Mouse (Mus musculus) midbrain, embryonic 14.5 days (tissue): ENCODE results near the gene Ttc9. TPM values are rescaled to one million over a fixed set of nuclear protein-coding genes. Genes with fewer than 3 reads are reported as not detected.

Source experiments
- ATAC-seq: fragments of 200-750 bp; cut with Nextera tagmentation; 2 replicates; pipeline ENCODE4 v1.8.0; 2017; ENCODE audit warnings: moderate number of reproducible peaks, moderate library complexity; ENCODE audit not compliant: low FRiP score, low TSS enrichment
- DNase-seq: peaks from one replicate; pipeline ENCODE4 v3.0.0-alpha.2; 2015
- H3K27ac ChIP-seq: fragments of 300-500 bp; sonication (generic); replicated peaks from 2 replicates; pipeline ENCODE4 v1.5.1; 2014; ENCODE audit warnings: mild to moderate bottlenecking, low read depth, low read length, moderate library complexity
- H3K27me3 ChIP-seq: fragments of 300-500 bp; sonication (generic); 2 replicates; pipeline ENCODE4 v1.6.1; 2014; ENCODE audit warnings: low read length, control low read depth, mixed read lengths; ENCODE audit not compliant: control insufficient read depth, insufficient read depth
- H3K36me3 ChIP-seq: fragments of 300-500 bp; sonication (generic); 2 replicates; pipeline ENCODE4 v1.6.1; 2014; ENCODE audit warnings: low read length, control low read depth; ENCODE audit not compliant: control insufficient read depth, insufficient read depth
- H3K4me1 ChIP-seq: fragments of 300-500 bp; sonication (generic); 2 replicates; pipeline ENCODE4 v1.6.1; 2014; ENCODE audit warnings: mild to moderate bottlenecking, antibody characterized with exemption, low read length, control low read depth; ENCODE audit not compliant: control insufficient read depth, insufficient read depth
- H3K4me2 ChIP-seq: fragments of 300-500 bp; sonication (generic); 2 replicates; pipeline ENCODE4 v1.6.1; 2014; ENCODE audit warnings: mild to moderate bottlenecking, low read length, moderate library complexity
- H3K4me3 ChIP-seq: fragments of 300-500 bp; sonication (generic); replicated peaks from 2 replicates; pipeline ENCODE4 v1.5.1; 2014; ENCODE audit warnings: low read depth, low read length
- H3K9ac ChIP-seq: fragments of 300-500 bp; sonication (generic); replicated peaks from 2 replicates; pipeline ENCODE4 v1.6.1; 2014; ENCODE audit warnings: mild to moderate bottlenecking, low read length, moderate library complexity
- H3K9me3 ChIP-seq: fragments of 300-500 bp; sonication (generic); 2 replicates; pipeline ENCODE4 v1.6.1; 2016; ENCODE audit warnings: low read length, control low read depth, mixed read lengths; ENCODE audit not compliant: control insufficient read depth
- WGBS: fragments of 180-500 bp; shearing (Covaris S2); extraction: QIAGEN DNeasy Blood & Tissue Kit; methylation state at CpG from one replicate; pipeline ENCODE4 v1.1.7; 2014; 5-methylcytosine and 5-hydroxymethylcytosine counted together
- polyA plus RNA-seq: library from polyadenylated mRNA; unstranded; fragments of >200 nt; fragmentation: Nextera tagmentation; extraction: Ambion mirVana; gene quantifications from 2 replicates; pipeline ENCODE4 v1.2.1, GENCODE M21; 2014

The Ttc9 gene
- polyA plus RNA-seq = 10.7 and 12.6 TPM in 2 replicates

- Histone ChIP-seq H3K4me3 (peak within 1 kb of the TSS; percentile 70), H3K9ac (peak within 1 kb of the TSS; percentile 89), H3K4me2 (peak within 1 kb of the TSS; percentile 82), H3K27ac (peak within 1 kb of the TSS; percentile 94), H3K36me3 (no peaks in the 10 kb centered on the region), H3K9me3 (no peaks in the 10 kb centered on the region), H3K27me3 (no peaks in the 10 kb centered on the region), H3K4me1 (peaks cover 18% of the 10 kb centered on the region)
- ATAC-seq = peak; percentile 79
- DNase-seq = peak; percentile 83
- under 1% methylated on average over 82 of the region's 82 CpGs for WGBS
Measured at GRCm38 (mm10) chr12:81630915-81631660, at the start of gene Ttc9. Gene Ttc9, plus strand, starts transcription at chr12:81631249.

GRCm38 (mm10) chr12:81594902-81595671 is 36.0 kb upstream of the Ttc9 start, which contains the start of gene Med6:
Gene Med6, minus strand, starts transcription at chr12:81595008.
- Histone ChIP-seq H3K27ac (peak within 1 kb of the TSS; percentile 28; the same call in 1 of the 2 replicates), H3K9me3 (no peaks in the 10 kb centered on the region), H3K4me3 (peak within 1 kb of the TSS; percentile 76), H3K4me1 (peaks cover 9% of the 10 kb centered on the region), H3K27me3 (no peaks in the 10 kb centered on the region), H3K36me3 (peaks cover 9% of the 10 kb centered on the region; the same call in 1 of the 2 replicates), H3K9ac (peak within 1 kb of the TSS; percentile 57), H3K4me2 (peak within 1 kb of the TSS; percentile 86)
- peak; percentile 99 for ATAC-seq
- DNase-seq = peak; percentile 98
- WGBS = 3% methylated on average over 36 of the region's 36 CpGs

GRCm38 (mm10) chr12:81596547-81597262 is 34.3 kb upstream of the Ttc9 start:
- Histone ChIP-seq H3K36me3 (no peaks in the 10 kb centered on the region), H3K9ac (no peak overlapping the region), H3K27me3 (no peaks in the 10 kb centered on the region), H3K4me3 (no peak overlapping the region), H3K9me3 (no peaks in the 10 kb centered on the region), H3K27ac (no peak overlapping the region), H3K4me2 (no peak overlapping the region), H3K4me1 (peaks cover 9% of the 10 kb centered on the region)
- no peak for ATAC-seq
- DNase-seq = no peak
- WGBS = 79% methylated on average over 8 of the region's 8 CpGs

GRCm38 (mm10) chr12:81604995-81605784 is 25.9 kb upstream of the Ttc9 start:
- H3K27ac ChIP-seq = no peak overlapping the region
- DNase-seq (no peak), ATAC-seq (no peak)
- H3K9me3 ChIP-seq = no peaks in the 10 kb centered on the region
- H3K9ac ChIP-seq = no peak overlapping the region
- 60% methylated on average over 5 of the region's 5 CpGs for WGBS
- no peaks in the 10 kb centered on the region for H3K4me1 ChIP-seq
- no peak overlapping the region for H3K4me2 ChIP-seq
- no peak overlapping the region for H3K4me3 ChIP-seq
- H3K36me3 ChIP-seq = no peaks in the 10 kb centered on the region
- H3K27me3 ChIP-seq = no peaks in the 10 kb centered on the region

GRCm38 (mm10) chr12:81609445-81609844 is 21.6 kb upstream of the Ttc9 start:
- Histone ChIP-seq H3K4me1 (no peaks in the 10 kb centered on the region), H3K4me3 (no peak overlapping the region), H3K9me3 (no peaks in the 10 kb centered on the region), H3K36me3 (no peaks in the 10 kb centered on the region), H3K9ac (no peak overlapping the region), H3K27me3 (no peaks in the 10 kb centered on the region), H3K27ac (no peak overlapping the region), H3K4me2 (no peak overlapping the region)
- no peak for DNase-seq
- no peak for ATAC-seq

GRCm38 (mm10) chr12:81615807-81616206 is 15.2 kb upstream of the Ttc9 start:
- DNase-seq = no peak
- H3K27ac ChIP-seq = no peak overlapping the region
- no peaks in the 10 kb centered on the region for H3K4me1 ChIP-seq
- 87% methylated on average over 6 of the region's 6 CpGs for whole genome bisulfite sequencing
- H3K27me3 ChIP-seq = no peaks in the 10 kb centered on the region
- H3K9ac ChIP-seq = no peak overlapping the region
- ATAC-seq = no peak
- no peaks in the 10 kb centered on the region for H3K9me3 ChIP-seq
- H3K36me3 ChIP-seq = no peaks in the 10 kb centered on the region
- H3K4me3 ChIP-seq = no peak overlapping the region
- no peak overlapping the region for H3K4me2 ChIP-seq

- Histone ChIP-seq H3K4me1 (no peaks in the 10 kb centered on the region), H3K27ac (no peak overlapping the region), H3K9me3 (no peaks in the 10 kb centered on the region), H3K9ac (no peak overlapping the region), H3K4me2 (no peak overlapping the region), H3K4me3 (no peak overlapping the region), H3K36me3 (no peaks in the 10 kb centered on the region), H3K27me3 (no peaks in the 10 kb centered on the region)
- WGBS = 84% methylated on average over 7 of the region's 7 CpGs
- no peak for DNase-seq
- ATAC-seq = no peak
Measured at GRCm38 (mm10) chr12:81616980-81617379, 14.1 kb upstream of the Ttc9 start.

GRCm38 (mm10) chr12:81619302-81619701 is 11.7 kb upstream of the Ttc9 start:
- ATAC-seq (no peak), DNase-seq (peak; percentile 93)
- no peak overlapping the region for H3K9ac ChIP-seq
- 22% methylated on average over 5 of the region's 5 CpGs for WGBS
- H3K4me3 ChIP-seq = no peak overlapping the region
- no peaks in the 10 kb centered on the region for H3K27me3 ChIP-seq
- no peaks in the 10 kb centered on the region for H3K4me1 ChIP-seq
- no peaks in the 10 kb centered on the region for H3K9me3 ChIP-seq
- no peak overlapping the region for H3K27ac ChIP-seq
- no peak overlapping the region for H3K4me2 ChIP-seq
- H3K36me3 ChIP-seq = no peaks in the 10 kb centered on the region
